Mouse (Mus musculus): Measurements from ENCODE around the gene Mtg2. TPM values are rescaled to one million over a fixed set of nuclear protein-coding genes. Genes with fewer than 3 reads are reported as not detected.

Mtg2 gene
- total RNA-seq, 2 experiments from 2014 or later: 17.6 to 17.9 TPM

- peak; percentile 56 to 60 for DNase-seq (ENCODE audit: extremely low spot score in 1 of 2, low spot score in 1 of 2)
Observed at GRCm38 (mm10) chr2:180103978-180104658, 33.7 kb downstream of the Mtg2 start, which contains the start of gene Hrh3. TSS of gene Hrh3 (minus strand) at chr2:180104488.

GRCm38 (mm10) chr2:180104659-180105377, 34.4 kb downstream of the Mtg2 start:
- no peak for DNase-seq (ENCODE audit: extremely low spot score in 1 of 2, low spot score in 1 of 2)

- DNase-seq (ENCODE audit: extremely low spot score in 1 of 2, low spot score in 1 of 2): no peak
Observed at GRCm38 (mm10) chr2:180105441-180106190, 35.2 kb downstream of the Mtg2 start.

- DNase-seq (ENCODE audit: extremely low spot score in 1 of 2, low spot score in 1 of 2): no peak
Observed at GRCm38 (mm10) chr2:180107081-180107480, 36.7 kb downstream of the Mtg2 start.

GRCm38 (mm10) chr2:180108285-180108684, 37.9 kb downstream of the Mtg2 start:
- DNase-seq (ENCODE audit: extremely low spot score in 1 of 2, low spot score in 1 of 2): no peak

GRCm38 (mm10) chr2:180113909-180114890, 43.8 kb downstream of the Mtg2 start:
- DNase-seq (ENCODE audit: extremely low spot score in 1 of 2, low spot score in 1 of 2): peak; percentile 40 to 47

GRCm38 (mm10) chr2:180115279-180115678, 44.9 kb downstream of the Mtg2 start:
- DNase-seq (ENCODE audit: extremely low spot score in 1 of 2, low spot score in 1 of 2): no peak

- DNase-seq (ENCODE audit: extremely low spot score in 1 of 2, low spot score in 1 of 2): no peak
Observed at GRCm38 (mm10) chr2:180116081-180116493, 45.7 kb downstream of the Mtg2 start.

- DNase-seq (ENCODE audit: extremely low spot score in 1 of 2, low spot score in 1 of 2): no peak
Observed at GRCm38 (mm10) chr2:180116741-180117484, 46.5 kb downstream of the Mtg2 start.

- no peak for DNase-seq (ENCODE audit: extremely low spot score in 1 of 2, low spot score in 1 of 2)
Observed at GRCm38 (mm10) chr2:180117485-180118194, 47.3 kb downstream of the Mtg2 start.

- peak; percentile 98 to 99 for DNase-seq (ENCODE audit: extremely low spot score in 1 of 2, low spot score in 1 of 2)
Observed at GRCm38 (mm10) chr2:180118661-180119438, 48.5 kb downstream of the Mtg2 start, which contains the start of gene Osbpl2. TSS of gene Osbpl2 (plus strand) at chr2:180119306.

GRCm38 (mm10) chr2:180119439-180120291, 49.3 kb downstream of the Mtg2 start:
- DNase-seq (ENCODE audit: extremely low spot score in 1 of 2, low spot score in 1 of 2): no peak

GRCm38 (mm10) chr2:180120292-180120761, 49.9 kb downstream of the Mtg2 start:
- no peak for DNase-seq (ENCODE audit: extremely low spot score in 1 of 2, low spot score in 1 of 2)

- no peak for DNase-seq (ENCODE audit: extremely low spot score in 1 of 2, low spot score in 1 of 2)
Observed at GRCm38 (mm10) chr2:180124192-180124591, 53.8 kb downstream of the Mtg2 start.

- peak in 1 of 2 experiments; percentile 29 for DNase-seq (ENCODE audit: extremely low spot score in 1 of 2, low spot score in 1 of 2)
Observed at GRCm38 (mm10) chr2:180126195-180126594, 55.8 kb downstream of the Mtg2 start.

- DNase-seq (ENCODE audit: extremely low spot score in 1 of 2, low spot score in 1 of 2): no peak
Observed at GRCm38 (mm10) chr2:180127675-180128074, 57.3 kb downstream of the Mtg2 start.

- DNase-seq (ENCODE audit: extremely low spot score in 1 of 2, low spot score in 1 of 2): no peak
Observed at GRCm38 (mm10) chr2:180133231-180133630, 62.8 kb downstream of the Mtg2 start.

Measured in layer of hippocampus, postnatal 25 days (tissue).